12 mouse cellular contexts compared by ENCODE assay signal in genomic region chr17:66154876-66155275, GRCm38 (mm10).
"Had no signal": no experiment of that assay in that cellular context is flagged by ENCODE, and none has a peak within 500 bp of the region (broad histone marks: within the 10 kb centered on the region; RNA-seq: fewer than 3 reads in every experiment).

No protein-coding gene starts in this region.

- H3K9me3 ChIP-seq: limb, embryonic 12.5 days; liver, embryonic 13.5 days; midbrain, embryonic 13.5 days; stomach, embryonic 15.5 days had no signal

- H3K4me1 ChIP-seq: limb, embryonic 12.5 days; liver, embryonic 13.5 days; midbrain, embryonic 13.5 days; stomach, embryonic 15.5 days had no signal

- H3K27ac ChIP-seq: layer of hippocampus, adult 2 months; limb, embryonic 12.5 days; liver, embryonic 13.5 days; midbrain, embryonic 13.5 days; stomach, embryonic 15.5 days had no signal

- ATAC-seq: liver, postnatal 0 days had no signal

- H3K4me2 ChIP-seq: limb, embryonic 12.5 days; liver, embryonic 13.5 days; midbrain, embryonic 13.5 days; stomach, embryonic 15.5 days had no signal

- H3K4me3 ChIP-seq: layer of hippocampus, adult 2 months; limb, embryonic 12.5 days; liver, embryonic 13.5 days; midbrain, embryonic 13.5 days; stomach, embryonic 15.5 days had no signal

- H3K9ac ChIP-seq: limb, embryonic 12.5 days; liver, embryonic 13.5 days; liver, postnatal 0 days; midbrain, embryonic 13.5 days; stomach, embryonic 15.5 days had no signal

- DNase-seq: kidney, adult 8-10 months; kidney, postnatal 10 days; kidney, postnatal 4 days; liver; liver, embryonic 13.5 days; liver, postnatal 0 days; lung, postnatal 36 days; thymus, postnatal 36 days had no signal

- H3K27me3 ChIP-seq: limb, embryonic 12.5 days; liver, embryonic 13.5 days; midbrain, embryonic 13.5 days; stomach, embryonic 15.5 days had no signal
